Mouse (Mus musculus): ENCODE data around the gene Ano8. TPM values are rescaled to one million over a fixed set of nuclear protein-coding genes. Genes with fewer than 3 reads are reported as not detected.
"Not testable (repeated sequence)": the region's sequence is repeated elsewhere in the genome, so short reads cannot be mapped to it uniquely, and the experiment has no call there.

The Ano8 gene
- total RNA-seq (2021): 10 to 100 TPM; 17.0 to 18.2 TPM

GRCm38 (mm10) chr8:71485142-71486135 lies at the start of gene Ano8:
TSS of gene Ano8 (minus strand) at chr8:71485963.
- DNase-seq (ENCODE audit: low spot score): peak; percentile 65
- intact Hi-C loops (cut with DNase I): no loop called here

DNA sequence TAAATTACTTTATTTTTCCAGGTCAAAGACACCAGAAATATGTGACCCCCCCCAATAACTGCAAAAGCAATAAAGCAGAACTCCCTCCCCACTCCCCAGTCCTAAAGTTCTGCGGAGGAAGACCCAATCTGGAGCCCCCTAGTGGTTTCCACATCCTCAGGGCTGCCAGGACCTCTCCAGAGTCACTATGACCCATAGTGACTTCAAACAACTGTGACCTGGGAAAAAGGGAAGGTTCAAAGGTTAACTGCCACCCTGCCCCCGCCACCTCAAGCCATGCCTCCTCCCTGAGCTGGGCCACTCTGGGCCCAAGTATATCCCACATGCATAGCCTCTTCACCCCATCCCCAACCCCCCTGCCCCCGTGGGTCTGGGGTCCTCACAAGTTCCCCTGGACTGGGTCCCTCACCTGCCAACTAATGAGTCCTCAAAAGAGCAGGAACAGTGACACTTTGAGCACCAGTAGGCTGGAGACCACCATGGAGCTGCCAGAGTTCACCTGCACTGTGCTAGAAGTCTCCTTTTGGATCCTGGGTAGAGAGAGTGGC lies 48.6 kb upstream of the Ano8 start:
- intact Hi-C loops (cut with DNase I): no loop called here

DNA sequence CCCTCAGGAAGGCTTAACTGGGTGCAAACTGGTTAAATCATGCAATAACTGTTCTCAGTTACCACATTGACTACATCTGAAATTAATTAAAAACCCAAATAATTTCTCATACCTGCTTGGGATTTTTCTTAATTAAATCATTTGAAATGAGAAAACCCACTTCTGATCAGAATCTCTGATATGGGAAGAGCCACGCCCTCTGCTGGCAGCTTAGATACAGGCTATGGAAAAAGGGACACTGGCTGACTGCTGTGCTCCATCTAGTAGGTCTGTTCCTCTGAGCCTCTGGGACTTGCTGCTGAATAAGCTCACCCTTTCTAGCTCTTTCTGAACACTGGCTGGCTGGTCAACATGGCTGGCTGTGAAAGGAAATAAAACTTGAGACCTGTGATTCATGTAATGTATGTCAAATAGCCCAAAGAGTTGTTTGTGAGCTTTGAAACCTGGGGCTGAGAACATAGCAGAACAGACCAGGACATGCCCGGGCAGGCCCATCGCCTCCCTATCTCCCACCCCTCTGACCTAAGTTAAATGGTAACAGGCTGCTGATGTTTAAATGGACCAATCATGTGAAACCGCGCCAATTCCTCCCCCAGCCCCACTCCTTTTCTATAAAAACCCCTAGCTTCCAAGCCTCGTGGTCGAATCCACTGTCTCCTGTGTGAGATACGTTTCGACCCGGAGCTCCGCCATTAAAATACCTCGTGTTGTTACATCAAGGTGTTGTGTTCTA lies 45.1 kb upstream of the Ano8 start:
- DNase-seq (ENCODE audit: low spot score); intact Hi-C loops (cut with DNase I): not testable (repeated sequence)

More for the DNA sequence above, 48.6 kb upstream of the Ano8 start:
- DNase-seq (ENCODE audit: low spot score): no peak

DNA sequence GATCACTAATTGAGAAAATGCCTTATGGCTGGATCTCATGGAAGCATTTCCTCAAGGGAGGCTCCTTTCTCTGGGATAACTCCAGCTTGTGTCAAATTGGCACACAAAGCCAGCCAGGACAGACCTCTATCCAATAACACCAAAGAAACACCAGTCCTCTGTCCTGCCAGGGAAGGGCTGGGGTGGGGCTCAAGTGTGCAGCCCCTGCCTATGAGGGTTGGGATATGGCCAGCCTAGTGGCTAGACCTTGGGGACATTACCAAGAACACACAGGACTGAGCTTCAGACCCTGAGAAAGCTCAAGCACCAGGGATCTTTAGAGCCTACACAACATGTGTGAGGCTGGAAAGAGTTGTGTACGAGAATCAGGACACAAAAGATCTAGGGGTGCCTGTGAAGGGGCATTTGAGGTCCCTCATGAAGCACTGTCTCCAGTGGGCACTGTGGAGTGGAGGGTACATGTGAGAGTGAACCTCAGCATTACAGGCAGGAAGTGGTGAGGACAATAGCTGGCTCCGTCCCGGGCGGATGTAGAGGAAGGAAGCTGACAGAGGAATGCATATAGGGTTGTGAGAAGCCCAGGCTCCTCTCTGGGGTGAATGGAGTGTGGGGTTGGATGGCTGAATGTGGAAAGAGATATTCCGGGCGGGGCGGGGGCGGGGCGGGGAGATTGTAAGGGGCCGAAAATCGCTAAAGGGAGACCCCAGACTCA lies 42.8 kb upstream of the Ano8 start:
- peak; percentile 43 for DNase-seq (ENCODE audit: low spot score)
- intact Hi-C loops (cut with DNase I): no loop called here

DNA sequence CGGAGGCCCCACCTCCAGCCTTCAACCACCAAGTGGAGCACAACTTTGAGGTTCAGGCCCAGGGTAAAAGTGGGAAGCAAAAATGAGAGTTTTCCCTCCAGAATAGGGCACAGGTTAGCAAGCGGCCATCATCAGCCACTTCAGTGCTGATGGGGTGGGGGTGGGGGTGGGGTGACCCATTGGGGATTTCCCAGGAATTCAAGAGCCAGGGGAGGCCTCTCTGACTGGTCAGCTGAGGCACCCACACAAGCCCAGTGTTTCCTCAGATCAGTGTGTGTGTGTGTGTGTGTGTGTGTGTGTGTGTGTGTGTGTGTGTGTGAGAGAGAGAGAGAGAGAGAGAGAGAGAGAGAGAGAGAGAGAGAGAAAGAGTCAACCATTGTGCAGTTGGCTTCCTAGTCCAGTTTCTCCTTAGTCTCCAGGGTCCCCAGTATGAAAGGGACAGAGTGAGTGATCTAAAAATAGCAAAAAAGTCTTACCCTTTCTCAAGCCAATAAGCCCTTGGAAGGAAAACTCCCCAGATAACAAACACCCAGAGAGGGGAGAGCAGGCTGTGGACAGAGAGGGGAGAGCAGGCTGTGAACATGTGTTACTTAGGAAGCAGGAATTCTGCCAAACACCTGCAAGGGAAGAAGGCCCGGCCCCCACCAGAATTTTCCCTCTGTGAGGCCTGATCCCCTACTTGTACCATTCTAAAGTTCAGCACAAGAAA lies 41.6 kb upstream of the Ano8 start:
- DNase-seq (ENCODE audit: low spot score): no peak
- intact Hi-C loops (cut with DNase I): no loop called here

DNA sequence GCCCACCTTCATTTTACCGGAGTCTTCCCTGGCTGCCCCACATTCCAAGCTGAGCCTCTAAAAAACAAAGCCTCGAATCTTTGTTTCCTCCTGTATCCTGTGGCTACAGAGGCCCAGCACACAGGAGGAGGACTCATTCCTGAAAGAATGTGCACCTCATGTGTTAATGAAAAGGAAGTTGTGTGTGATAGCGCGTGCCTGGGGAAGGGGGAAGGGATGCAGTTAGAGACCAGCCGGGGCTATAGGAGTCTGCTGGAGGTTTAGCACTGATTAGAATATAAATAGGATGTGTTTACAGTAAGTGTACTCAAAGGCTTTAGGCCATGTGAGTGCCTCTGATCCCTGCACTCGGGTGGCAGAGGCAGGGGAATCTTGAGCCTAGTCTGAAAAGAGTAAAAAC lies 40.5 kb upstream of the Ano8 start:
- intact Hi-C loops (cut with DNase I): no loop called here
- DNase-seq (ENCODE audit: low spot score): no peak

DNA sequence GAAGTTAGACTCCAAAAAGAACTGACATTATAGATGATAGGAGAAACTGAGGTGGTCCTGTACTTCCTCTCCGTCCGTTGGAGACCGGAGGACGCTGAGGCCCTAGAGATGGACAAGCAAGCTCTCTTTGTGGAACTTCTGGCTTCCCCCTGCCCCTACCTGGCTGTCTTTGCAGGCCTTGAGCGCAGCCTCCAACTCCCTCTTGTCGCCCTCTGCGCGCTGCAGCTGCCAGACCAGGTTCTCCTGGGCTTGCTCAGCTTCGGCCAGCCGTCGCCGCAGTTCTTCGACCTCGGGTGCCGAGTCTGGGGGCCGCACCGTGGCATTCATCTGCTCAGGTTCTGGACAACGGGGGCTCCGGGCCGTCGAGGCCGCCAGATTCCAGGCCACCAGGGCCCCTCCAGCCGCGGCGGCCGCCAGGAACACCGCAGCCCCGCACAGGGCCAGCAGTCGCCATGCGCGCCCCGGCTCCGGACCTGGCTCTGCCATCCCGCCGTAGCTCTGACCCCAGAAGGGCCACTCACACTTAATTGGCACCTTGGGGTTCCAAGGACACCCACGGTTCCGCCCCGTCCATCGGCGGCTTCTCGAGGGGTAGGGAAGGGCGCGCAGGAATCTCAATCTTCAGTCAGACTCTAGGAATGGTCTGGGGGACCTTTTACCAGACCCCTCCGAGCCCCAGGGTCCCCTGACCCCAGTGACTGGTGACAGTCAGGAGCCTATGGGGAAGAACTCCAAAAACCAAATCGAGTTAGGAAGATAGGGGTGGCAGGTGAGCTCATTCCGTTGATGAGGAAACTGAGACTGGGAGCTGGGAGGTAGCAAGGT lies 39.7 kb upstream of the Ano8 start, which contains the start of gene Ccdc194:
TSS of gene Ccdc194 (minus strand) at position 486 of the 825 bp plus-strand sequence.
- DNase-seq (ENCODE audit: low spot score): no peak
- intact Hi-C loops (cut with DNase I): no loop called here

DNA sequence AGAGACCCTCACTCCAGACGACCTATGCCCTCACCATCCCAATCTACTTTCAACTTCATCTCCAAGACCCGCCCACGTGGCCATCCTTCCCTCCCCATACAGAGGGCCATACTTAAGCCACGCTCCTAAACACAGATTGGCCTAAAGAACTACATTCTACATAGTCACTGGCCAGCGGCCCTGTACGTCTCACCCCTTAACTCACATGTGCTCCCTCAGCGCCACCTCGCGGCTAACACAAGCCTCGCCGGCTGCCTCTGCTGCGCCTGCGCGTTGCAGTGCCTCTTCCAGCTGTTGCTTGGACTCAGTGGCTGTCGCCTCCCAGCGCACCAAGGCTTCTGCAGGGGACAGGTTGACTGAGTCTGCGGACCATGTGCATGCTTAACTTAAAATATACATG lies 35.9 kb upstream of the Ano8 start:
- DNase-seq (ENCODE audit: low spot score): peak; percentile 86
- intact Hi-C loops (cut with DNase I): loop anchor here (1.0 kb wide), 1 partner anchor 25 kb away; no protein-coding TSS in a partner anchor

DNA sequence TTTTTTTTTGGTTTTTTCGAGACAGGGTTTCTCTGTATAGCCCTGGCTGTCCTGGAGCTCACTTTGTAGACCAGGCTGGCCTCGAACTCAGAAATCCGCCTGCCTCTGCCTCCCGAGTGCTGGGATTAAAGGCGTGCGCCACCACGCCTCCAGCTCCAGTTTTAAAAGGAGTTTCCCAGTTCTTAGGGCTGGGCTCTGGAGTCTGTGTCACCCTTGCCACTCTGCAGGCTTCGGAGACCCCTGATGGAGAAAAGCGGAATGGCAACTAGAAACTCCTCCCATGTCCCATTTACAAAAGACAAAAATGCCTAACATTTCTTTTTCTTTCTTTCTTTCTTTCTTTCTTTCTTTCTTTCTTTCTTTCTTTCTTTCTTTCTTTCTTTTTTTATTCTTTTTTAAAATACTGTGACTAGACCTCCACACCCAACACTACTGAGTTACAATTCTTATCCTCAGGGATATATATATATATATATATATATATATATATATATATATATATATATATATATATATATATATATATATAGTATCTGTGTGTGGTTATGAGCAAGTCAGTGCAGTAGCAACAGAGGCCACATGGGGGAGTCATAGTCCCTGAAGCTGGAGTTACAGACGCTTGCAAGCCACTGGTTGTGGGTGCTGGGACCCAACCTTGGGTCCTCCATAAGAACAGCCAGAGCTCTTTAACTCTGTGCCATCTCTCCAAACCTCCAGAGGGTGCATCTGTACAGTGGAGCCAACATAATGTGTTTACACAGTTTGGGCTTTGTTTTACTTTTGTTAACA lies 33.5 kb upstream of the Ano8 start:
- intact Hi-C loops (cut with DNase I): loop anchor here (2.0 kb wide), 1 partner anchor 78 kb away; no protein-coding TSS in a partner anchor
- DNase-seq (ENCODE audit: low spot score): not testable (repeated sequence)

DNA sequence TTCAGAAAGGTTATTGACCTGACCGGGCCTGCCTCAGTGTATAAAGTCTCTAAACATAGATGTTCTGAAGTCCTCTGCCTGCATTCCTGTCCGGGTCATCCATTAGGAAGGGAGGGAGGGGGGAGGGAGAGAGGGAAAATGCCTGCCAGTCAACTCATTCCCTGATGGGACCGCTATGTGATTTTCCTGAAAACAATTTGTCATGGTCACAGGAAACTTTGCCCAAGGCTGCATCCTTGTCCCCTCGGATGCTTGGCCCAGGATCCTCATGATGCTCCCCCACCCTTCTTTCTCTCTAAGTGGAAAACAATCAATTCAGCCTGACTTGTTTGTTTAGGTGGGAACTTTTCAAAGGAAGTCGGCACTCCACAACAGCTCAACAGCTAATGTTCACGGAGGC lies 31.0 kb upstream of the Ano8 start:
- intact Hi-C loops (cut with DNase I): no loop called here
- DNase-seq (ENCODE audit: low spot score): no peak

- no peak for DNase-seq (ENCODE audit: low spot score)
- intact Hi-C loops (cut with DNase I): no loop called here
Observed at GRCm38 (mm10) chr8:71515043-71515442, 29.3 kb upstream of the Ano8 start.

- DNase-seq (ENCODE audit: low spot score): no peak
- intact Hi-C loops (cut with DNase I): no loop called here
Observed at GRCm38 (mm10) chr8:71513018-71513754, 27.4 kb upstream of the Ano8 start.

GRCm38 (mm10) chr8:71511644-71512043 lies 25.9 kb upstream of the Ano8 start, which contains the start of gene Plvap:
TSS of gene Plvap (minus strand) at chr8:71511752.
- no peak for DNase-seq (ENCODE audit: low spot score)

GRCm38 (mm10) chr8:71509316-71509715 lies 23.6 kb upstream of the Ano8 start:
- no peak for DNase-seq (ENCODE audit: low spot score)

More at GRCm38 (mm10) chr8:71511644-71512043, 25.9 kb upstream of the Ano8 start, which contains the start of gene Plvap:
- intact Hi-C loops (cut with DNase I): no loop called here

GRCm38 (mm10) chr8:71507589-71508104 lies 21.9 kb upstream of the Ano8 start:
- peak; percentile 70 for DNase-seq (ENCODE audit: low spot score)
- intact Hi-C loops (cut with DNase I): no loop called here

More at GRCm38 (mm10) chr8:71509316-71509715, 23.6 kb upstream of the Ano8 start:
- intact Hi-C loops (cut with DNase I): no loop called here

DNA sequence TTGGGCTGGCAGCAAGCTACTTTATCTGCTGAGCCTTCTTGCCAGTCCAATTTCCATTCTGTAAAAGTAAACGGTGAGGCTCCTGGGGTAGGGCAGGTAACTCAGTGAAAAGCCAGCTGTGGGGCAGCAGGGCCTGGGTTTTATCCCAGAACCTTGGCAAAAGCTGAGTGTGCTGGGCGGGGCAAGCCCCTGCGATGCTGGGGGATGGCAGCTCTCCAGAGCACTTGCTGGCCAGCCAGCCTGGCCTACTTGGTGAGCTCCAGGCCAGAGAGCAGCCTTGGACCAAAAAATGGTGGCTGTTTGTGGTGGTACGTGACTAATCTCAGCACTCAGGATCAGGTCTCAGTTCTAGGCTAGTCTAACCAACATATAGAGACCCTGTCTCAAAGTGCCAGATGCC lies 20.2 kb upstream of the Ano8 start:
- intact Hi-C loops (cut with DNase I): no loop called here
- DNase-seq (ENCODE audit: low spot score): peak; percentile 46

All from heart, postnatal 25 days (tissue).